Mouse (Mus musculus): Measurements from ENCODE around the gene Gm5475. TPM values are rescaled to one million over a fixed set of nuclear protein-coding genes. Genes with fewer than 3 reads are reported as not detected.
A peak's percentile ranks its signal among the peaks of the same experiment; 100 is the strongest.

Gm5475 gene
- total RNA-seq, 2 experiments from 2014 or later: 0.09 TPM; not detected in 1

DNA sequence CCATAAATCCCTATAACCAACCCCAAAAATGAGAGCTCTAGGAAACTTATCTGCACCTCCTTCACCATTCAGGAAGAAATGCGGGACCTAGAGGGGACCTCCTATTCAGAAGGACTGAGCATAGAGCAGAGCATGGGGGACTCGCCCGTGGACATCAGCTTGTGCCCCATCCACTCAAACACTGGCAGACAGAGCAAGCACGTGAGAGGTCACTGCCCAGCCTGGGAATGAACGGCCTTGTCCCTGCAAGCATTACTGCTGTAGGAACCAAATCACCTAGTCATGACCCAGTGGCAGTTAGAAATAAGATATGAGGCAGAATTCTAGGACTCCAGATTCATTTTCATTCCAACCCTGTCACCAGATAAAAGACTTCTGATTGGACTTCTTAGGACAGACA lies 10.2 kb upstream of the Gm5475 start:
- no peak for DNase-seq (ENCODE audit: low spot score)

DNA sequence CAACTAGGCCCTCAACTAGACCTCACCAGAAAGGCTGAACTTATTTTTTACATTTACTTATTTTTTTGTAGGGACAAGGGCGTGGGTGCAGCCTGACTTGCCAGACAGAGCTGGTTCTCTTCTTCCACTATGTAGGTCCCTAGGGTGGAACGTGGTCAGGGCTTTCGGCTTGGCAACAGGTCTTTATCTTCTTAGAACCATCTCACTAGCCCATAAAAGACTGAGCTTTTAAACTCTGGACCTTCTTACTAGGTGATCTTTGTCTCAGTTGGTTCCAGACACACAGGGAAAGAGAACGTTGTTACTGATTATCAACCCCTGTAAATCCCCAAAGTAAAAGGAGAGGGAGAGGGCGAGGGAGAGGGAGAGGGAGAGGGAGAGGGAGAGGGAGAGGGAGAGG lies 8.6 kb upstream of the Gm5475 start:
- DNase-seq (ENCODE audit: low spot score): no peak

DNA sequence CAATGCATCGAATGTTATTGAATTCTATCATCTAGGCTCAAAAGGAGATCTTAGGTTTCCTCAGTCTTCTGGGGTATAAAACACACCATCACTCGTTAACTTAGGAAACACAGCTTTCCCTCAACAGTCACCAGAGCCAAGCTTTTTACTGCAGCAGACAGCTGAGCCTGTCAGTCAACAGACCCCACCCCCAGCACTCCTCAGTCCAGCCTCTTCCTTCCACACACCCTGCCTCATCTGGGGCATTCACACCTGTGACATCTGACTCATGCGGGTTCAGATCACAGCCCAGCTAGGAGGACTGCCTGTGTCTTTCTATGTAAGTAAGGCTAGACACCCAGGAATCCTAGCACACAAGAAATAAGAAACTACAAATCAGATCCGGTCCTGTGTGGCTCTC lies 7.9 kb upstream of the Gm5475 start:
- peak; percentile 62 for DNase-seq (ENCODE audit: low spot score)

GRCm38 (mm10) chr15:100414942-100415341 lies 7.0 kb upstream of the Gm5475 start:
- DNase-seq (ENCODE audit: low spot score): no peak

- DNase-seq (ENCODE audit: low spot score): no peak
These were observed 6.3 kb upstream of the Gm5475 start for GRCm38 (mm10) chr15:100415684-100416083.

DNA sequence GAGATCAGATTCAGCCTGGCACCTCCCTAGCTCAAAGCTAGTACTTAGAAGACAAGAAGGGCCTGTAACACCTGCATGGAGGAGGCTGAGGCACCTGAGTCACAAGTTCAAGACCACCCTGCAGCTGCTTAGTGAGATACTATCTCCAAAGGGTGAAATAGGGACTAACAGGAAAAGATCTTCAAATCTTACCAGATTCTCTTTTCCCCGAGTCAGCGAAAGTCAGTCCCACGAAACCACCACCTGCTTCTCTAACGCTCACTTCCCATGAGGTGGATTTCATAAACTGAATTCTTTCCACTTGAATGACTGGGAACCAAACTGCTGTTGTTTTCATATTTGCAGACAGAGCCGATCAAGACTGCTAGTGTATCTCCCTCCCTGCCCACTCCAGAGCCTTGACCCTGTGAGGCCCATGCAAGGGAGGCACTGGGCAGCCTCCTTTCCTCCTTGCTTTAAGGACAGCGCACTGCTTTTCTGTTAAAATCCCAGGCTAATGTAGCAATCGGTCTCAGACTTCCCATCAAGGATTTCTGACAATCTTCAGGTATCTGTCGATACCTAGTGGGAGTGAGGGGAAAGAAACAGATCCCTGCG lies 4.0 kb upstream of the Gm5475 start:
- no peak for DNase-seq (ENCODE audit: low spot score)

DNA sequence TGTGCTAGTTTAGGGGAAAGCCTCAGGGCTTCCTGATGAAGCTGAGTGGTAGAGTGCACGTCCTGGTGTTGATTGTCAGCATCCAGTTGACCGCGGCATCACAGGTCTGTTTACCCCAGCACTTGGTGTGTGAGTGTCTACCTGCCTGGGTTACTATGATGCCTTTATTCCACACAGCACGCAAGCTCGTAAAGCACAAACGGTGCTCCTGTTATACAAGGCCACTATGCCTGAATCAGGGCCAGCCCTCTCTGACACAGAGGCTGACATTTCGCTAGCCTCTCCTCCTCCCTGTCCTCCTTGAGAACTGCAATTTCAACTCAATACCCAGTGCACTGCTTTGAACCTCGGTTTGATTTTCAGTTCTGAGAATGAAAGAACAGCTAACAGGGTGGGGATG lies 2.6 kb upstream of the Gm5475 start:
- peak; percentile 51 for DNase-seq (ENCODE audit: low spot score)

DNA sequence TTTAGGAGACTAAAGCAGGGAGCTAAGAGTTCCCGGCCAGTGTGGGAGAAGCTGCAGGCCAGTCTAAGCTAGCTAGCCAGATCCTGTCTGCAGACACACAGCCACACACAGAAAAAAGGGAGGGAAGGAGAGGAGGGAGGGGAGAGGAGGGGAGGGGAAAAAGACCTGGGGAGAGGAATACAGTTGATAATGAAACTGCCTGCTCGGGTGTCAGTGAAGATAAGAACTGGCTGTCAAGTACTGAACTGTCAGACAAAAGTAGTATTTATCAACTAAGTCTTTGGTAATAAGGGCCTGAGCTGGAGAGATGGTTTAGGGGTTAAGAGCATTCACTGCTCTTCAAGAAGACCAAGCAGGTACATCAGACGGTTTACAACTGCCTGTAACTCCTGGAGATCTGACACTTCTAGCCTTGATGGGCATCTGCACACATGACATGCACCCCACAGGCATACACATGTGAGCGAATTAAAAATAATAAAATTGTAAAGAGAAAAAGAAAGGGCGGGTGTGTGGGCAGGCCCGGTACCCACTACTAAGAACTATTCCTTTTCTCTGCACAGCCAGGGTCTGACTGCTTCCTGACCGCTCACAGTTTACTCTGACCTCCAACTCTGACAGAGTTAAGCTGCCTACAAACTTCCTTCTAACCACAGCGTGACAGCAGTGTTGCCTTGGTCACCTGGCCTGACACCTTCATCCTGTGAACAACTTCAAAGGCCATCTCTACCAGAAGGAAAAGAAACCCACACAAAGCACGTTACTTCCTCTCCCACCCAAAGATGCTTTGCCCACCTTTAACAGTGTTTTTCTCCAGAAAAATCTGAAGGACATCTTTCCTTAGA lies 1.8 kb upstream of the Gm5475 start:
- DNase-seq (ENCODE audit: low spot score): no peak

GRCm38 (mm10) chr15:100421059-100421757 lies 739 bp upstream of the Gm5475 start:
- DNase-seq (ENCODE audit: low spot score): no peak

- DNase-seq (ENCODE audit: low spot score): no peak
These were observed 529 bp downstream of the Gm5475 start for GRCm38 (mm10) chr15:100422476-100422875.

- DNase-seq (ENCODE audit: low spot score): peak; percentile 97
These were observed 1.2 kb downstream of the Gm5475 start for GRCm38 (mm10) chr15:100422899-100423860.

DNA sequence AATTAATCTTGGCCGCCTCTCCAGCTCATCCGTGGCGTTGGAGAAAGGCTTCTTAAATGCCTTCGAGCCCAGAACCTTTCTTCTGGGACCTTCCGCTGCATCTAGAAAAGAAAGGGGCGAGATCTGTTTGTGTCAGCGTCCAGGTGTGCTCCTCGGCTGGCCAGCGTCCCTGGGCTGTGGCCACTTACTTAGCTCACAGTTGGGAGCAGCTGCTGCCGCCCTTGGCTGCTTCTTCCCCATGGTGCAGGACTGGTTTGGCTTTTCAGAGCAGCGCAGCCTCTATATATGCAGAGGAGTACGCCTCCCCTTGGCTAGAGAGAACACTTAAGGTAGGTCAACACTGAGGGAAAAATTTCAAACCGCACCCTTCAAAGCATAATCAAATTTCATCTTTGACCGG lies 2.0 kb downstream of the Gm5475 start:
- DNase-seq (ENCODE audit: low spot score): peak; percentile 27

DNA sequence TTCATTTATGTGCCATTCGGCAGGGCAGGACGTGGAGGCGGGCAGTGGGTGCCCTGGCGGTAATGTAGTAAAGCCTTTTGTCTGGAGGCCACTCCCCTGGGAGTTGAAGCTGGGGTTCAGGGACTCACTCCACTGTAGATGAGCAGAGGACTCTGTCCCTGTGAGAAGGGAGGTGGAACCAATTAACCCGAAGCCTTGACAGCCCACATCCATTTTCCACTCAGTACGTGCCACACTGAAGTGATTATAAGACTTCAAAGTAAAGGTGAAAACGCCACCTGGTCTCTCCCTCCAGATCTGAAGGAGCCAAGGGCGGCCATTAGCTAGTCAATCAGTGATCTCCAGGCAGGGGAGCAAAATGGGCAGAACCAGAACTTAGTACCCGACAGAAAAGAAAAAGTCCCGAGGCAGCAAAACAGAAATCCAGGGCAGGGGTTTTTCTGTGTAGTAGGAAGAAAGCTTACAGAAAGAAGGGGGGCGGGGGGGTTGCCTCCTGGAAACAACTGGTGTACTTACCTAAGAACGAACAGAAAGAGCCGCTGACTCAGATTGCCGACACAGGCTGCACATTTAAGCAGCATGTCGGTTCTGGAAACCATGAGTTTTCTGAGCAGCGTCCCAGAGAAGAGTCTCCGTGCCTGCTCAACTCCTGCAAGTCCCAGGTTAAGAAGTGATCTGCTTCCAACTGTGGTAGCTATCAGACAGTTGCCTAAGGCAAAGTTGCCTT lies 2.6 kb downstream of the Gm5475 start, which contains the start of gene Slc11a2:
TSS of gene Slc11a2 (minus strand) at position 677 of the 727 bp plus-strand sequence.
- no peak for DNase-seq (ENCODE audit: low spot score)

GRCm38 (mm10) chr15:100428296-100428905 lies 6.5 kb downstream of the Gm5475 start:
- no peak for DNase-seq (ENCODE audit: low spot score)

- no peak for DNase-seq (ENCODE audit: low spot score)
These were observed 8.1 kb downstream of the Gm5475 start for GRCm38 (mm10) chr15:100429959-100430565.

- no peak for DNase-seq (ENCODE audit: low spot score)
These were observed 11.3 kb downstream of the Gm5475 start for GRCm38 (mm10) chr15:100433234-100433633.

DNA sequence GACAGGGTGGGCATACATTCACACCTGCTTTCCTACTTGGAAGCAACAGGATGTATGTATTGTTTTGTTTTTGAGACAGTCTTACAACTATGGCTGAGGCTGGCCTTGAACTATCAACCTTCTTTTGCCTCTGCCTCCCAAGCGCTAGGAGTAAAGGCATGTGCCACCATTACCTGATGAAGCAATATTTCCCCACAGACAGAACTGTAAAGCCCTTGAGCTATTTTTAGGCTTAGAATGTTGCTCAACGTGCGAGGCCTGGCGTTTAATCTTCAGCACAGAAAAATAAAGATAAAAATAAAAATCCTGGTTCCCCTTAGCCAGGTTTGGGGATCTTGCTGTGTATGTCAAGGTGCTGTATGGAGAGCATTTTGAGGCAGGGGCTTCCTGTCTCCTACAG lies 14.2 kb downstream of the Gm5475 start:
- DNase-seq (ENCODE audit: low spot score): no peak

- DNase-seq (ENCODE audit: low spot score): no peak
These were observed 14.6 kb downstream of the Gm5475 start for GRCm38 (mm10) chr15:100436518-100436917.

- peak; percentile 83 for DNase-seq (ENCODE audit: low spot score)
These were observed 21.4 kb downstream of the Gm5475 start for GRCm38 (mm10) chr15:100443126-100443922.

Measured in gastrocnemius, adult 18-20 months (tissue).